Mouse (Mus musculus) thymus, adult 18-20 months (tissue): ENCODE data around the gene Olfr694.
"Not testable (repeated sequence)": the region's sequence is repeated elsewhere in the genome, so short reads cannot be mapped to it uniquely, and the experiment has no call there.

Experiments used
- DNase-seq, 2 experiments: peaks; one replicate each; pipeline ENCODE4 v3.0.0; 2022; ENCODE audit warnings: mixed read lengths in 2 of 2

The Olfr694 gene

GRCm38 (mm10) chr7:106691714-106692113 lies at the start of gene Olfr694:
Gene Olfr694, minus strand, starts transcription at chr7:106691814.
- DNase-seq = no peak

- no peak for DNase-seq
These were observed 45.4 kb upstream of the Olfr694 start for GRCm38 (mm10) chr7:106737028-106737427.

GRCm38 (mm10) chr7:106733717-106734116 lies 42.1 kb upstream of the Olfr694 start:
- no peak for DNase-seq

- DNase-seq = not testable (repeated sequence)
These were observed 34.0 kb upstream of the Olfr694 start for GRCm38 (mm10) chr7:106725654-106726053.

GRCm38 (mm10) chr7:106716296-106716695 lies 24.7 kb upstream of the Olfr694 start, which contains the start of gene Olfr695:
Gene Olfr695, minus strand, starts transcription at chr7:106716396.
- no peak for DNase-seq

GRCm38 (mm10) chr7:106711463-106711862 lies 19.8 kb upstream of the Olfr694 start:
- DNase-seq = no peak

GRCm38 (mm10) chr7:106707705-106708104 lies 16.1 kb upstream of the Olfr694 start:
- not testable (repeated sequence) for DNase-seq

GRCm38 (mm10) chr7:106696891-106697290 lies 5.3 kb upstream of the Olfr694 start:
- DNase-seq = no peak

GRCm38 (mm10) chr7:106692976-106693375 lies 1.4 kb upstream of the Olfr694 start:
- no peak for DNase-seq

GRCm38 (mm10) chr7:106685382-106685781 lies 6.2 kb downstream of the Olfr694 start:
- DNase-seq = no peak

GRCm38 (mm10) chr7:106680484-106680883 lies 11.1 kb downstream of the Olfr694 start, which contains the start of gene Olfr693:
Gene Olfr693, minus strand, starts transcription at chr7:106680584.
- DNase-seq = no peak

GRCm38 (mm10) chr7:106652344-106652652 lies 39.3 kb downstream of the Olfr694 start:
- no peak for DNase-seq

- DNase-seq = no peak
These were observed 39.9 kb downstream of the Olfr694 start for GRCm38 (mm10) chr7:106651555-106652343.

GRCm38 (mm10) chr7:106649774-106650173 lies 41.8 kb downstream of the Olfr694 start:
- no peak for DNase-seq

- DNase-seq = no peak
These were observed 46.4 kb downstream of the Olfr694 start for GRCm38 (mm10) chr7:106645261-106645660.

- no peak for DNase-seq
These were observed 47.3 kb downstream of the Olfr694 start for GRCm38 (mm10) chr7:106644222-106644870.

- DNase-seq = no peak
These were observed 50.8 kb downstream of the Olfr694 start for GRCm38 (mm10) chr7:106640839-106641238.

- no peak for DNase-seq
These were observed 56.1 kb downstream of the Olfr694 start for GRCm38 (mm10) chr7:106635560-106635959.
